Mouse (Mus musculus): ENCODE measurements at regions not wholly inside any gene's neighbourhood (a gene's known extent, or its start where the extent isn't known, plus 50 kb on each side); places are given as distances from the start of the nearest gene placed in this dataset.
A peak's percentile ranks its signal among the peaks of the same experiment; 100 is the strongest.

DNA sequence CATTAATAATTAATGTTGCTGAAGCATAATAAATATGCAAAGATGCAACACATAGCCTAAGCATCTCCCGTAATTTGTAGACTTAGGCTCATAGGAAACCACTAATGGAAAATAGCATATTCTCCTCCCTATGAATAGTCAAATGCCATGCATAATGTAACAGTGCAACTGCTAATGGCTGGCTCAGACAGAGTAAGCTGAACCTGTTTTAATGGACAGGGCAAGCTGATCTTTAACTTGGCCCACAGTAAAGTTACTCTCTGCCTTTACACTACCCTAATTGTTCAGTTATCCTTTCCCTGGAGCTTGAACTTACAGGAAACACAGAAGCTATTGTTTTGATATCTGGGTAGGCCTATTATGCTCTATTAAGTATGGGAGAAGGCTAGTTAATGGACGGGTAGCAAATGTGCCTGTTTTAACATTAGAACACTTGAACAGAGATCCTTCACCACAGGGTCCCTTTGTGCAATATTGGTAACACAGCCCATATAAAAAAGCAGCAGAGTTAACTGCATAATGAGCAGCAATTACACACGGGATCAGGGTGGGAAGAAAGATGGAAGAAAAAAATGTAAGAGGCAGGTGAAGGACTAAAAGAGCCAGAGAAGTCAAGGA lies 585.2 kb downstream of the Slc16a7 start:
- Histone ChIP-seq H3K27me3 (ENCODE audit: control insufficient read depth, insufficient read depth, low read length) (no peaks in the 10 kb centered on the region), H3K27ac (replicated peaks; ENCODE audit: low read depth, low read length) (no peak overlapping the region), H3K4me3 (replicated peaks; ENCODE audit: low read depth, low read length) (no peak overlapping the region), H3K36me3 (ENCODE audit: control insufficient read depth, insufficient read depth, low read length) (no peaks in the 10 kb centered on the region), H3K9me3 (ENCODE audit: control insufficient read depth, low read length) (no peaks in the 10 kb centered on the region), H3K4me2 (ENCODE audit: low read length) (no peak overlapping the region), H3K4me1 (ENCODE audit: control insufficient read depth, insufficient read depth, low read length) (no peaks in the 10 kb centered on the region), H3K9ac (replicated peaks; ENCODE audit: low read length) (no peak overlapping the region)
- DNase-seq (peak; percentile 50), ATAC-seq (ENCODE audit: low FRiP score, low TSS enrichment) (no peak; the same call in 1 of the 2 replicates)
- WGBS, result 40% methylated on average over 3 of the region's 3 CpGs

Data from midbrain, embryonic 14.5 days (tissue).